In genomic region chr8:126886741-126887638, GRCm38 (mm10) we compare ENCODE assay signal across 8 mouse cellular contexts. TPM values are rescaled to one million over a fixed set of nuclear protein-coding genes. Genes with fewer than 3 reads are reported as not detected.
DNase-seq lines count a peak whose midpoint lies in the region; ATAC-seq and TF ChIP-seq lines count a peak whose summit lies in the region.

No protein-coding gene starts in this region.

- no peak overlapping the region for H3K4me3 ChIP-seq in brown adipose tissue, adult 24 weeks (ENCODE audit: insufficient read depth, low read depth, low read length)
- no peak overlapping the region for H3K4me3 ChIP-seq in stomach, postnatal 0 days (ENCODE audit: low read depth, low read length)

- no peaks in the 10 kb centered on the region for H3K27me3 ChIP-seq in stomach, postnatal 0 days (ENCODE audit: control insufficient read depth, insufficient read depth, low read length)

- WGBS in stomach, postnatal 0 days = 54% methylated on average over 8 of the region's 8 CpGs

- no peak overlapping the region for H3K4me2 ChIP-seq in stomach, postnatal 0 days (replicated peaks; ENCODE audit: low read depth)

- no peak for TF ChIP-seq EP300 in stomach, postnatal 0 days (optimal IDR thresholded peaks at IDR 0.05)

- peaks cover 10% of the 10 kb centered on the region for H3K4me1 ChIP-seq in brown adipose tissue, adult 24 weeks (ENCODE audit: control insufficient read depth, insufficient read depth, insufficient read length, low read length)
- peaks cover 5% of the 10 kb centered on the region; the same call in 1 of the 2 replicates for H3K4me1 ChIP-seq in stomach, postnatal 0 days (replicated peaks; ENCODE audit: control insufficient read depth, insufficient read depth)

- DNase-seq in frontal cortex, postnatal 14 days (ENCODE audit: low spot score in 2 of 2) = no peak
- DNase-seq in heart, adult 18-20 months = peak; percentile 87 to 92
- peak; percentile 63 for DNase-seq in kidney, adult 18-20 months
- peak; percentile 73 for DNase-seq in lung, postnatal 14 days
- DNase-seq in stomach, postnatal 0 days (ENCODE audit: low spot score) = no peak
- DNase-seq in spleen, adult 18-20 months = no peak

- peak overlapping the region; percentile 94 for H3K27ac ChIP-seq in brown adipose tissue, adult 24 weeks (replicated peaks; ENCODE audit: low read depth, low read length)
- peak overlapping the region; percentile 86 for H3K27ac ChIP-seq in stomach, postnatal 0 days (replicated peaks)

- H3K36me3 ChIP-seq in stomach, postnatal 0 days (ENCODE audit: control insufficient read depth, insufficient read depth, low read length) = no peaks in the 10 kb centered on the region

- no peaks in the 10 kb centered on the region for H3K9me3 ChIP-seq in stomach, postnatal 0 days (ENCODE audit: control insufficient read depth, low read length)

- no peak for TF ChIP-seq CTCF in stomach, postnatal 0 days (IDR thresholded peaks at IDR 0.05; ENCODE audit: low read depth)

- H3K9ac ChIP-seq in stomach, postnatal 0 days (ENCODE audit: low read length) = no peak overlapping the region

- peak; percentile 21; the same call in 1 of the 2 replicates for ATAC-seq in frontal cortex, adult (ENCODE audit: low TSS enrichment)
- peak; percentile 28; the same call in 1 of the 2 replicates for ATAC-seq in stomach, postnatal 0 days (ENCODE audit: low FRiP score, low TSS enrichment)

RNA-seq across cellular contexts. Expression of gene Tomm20, which starts 58.7 kb away (rescaled TPM):
- 149 and 242 TPM in 2 replicates for polyA plus RNA-seq in brown adipose tissue, adult 24 weeks (2012; ENCODE audit: insufficient read depth, insufficient read length, missing spikeins)
- 10 to 100 TPM; 93.5 to 97.6 TPM for total RNA-seq in heart, adult 18-20 months (2021)
- 158 and 175 TPM in 2 replicates for polyA plus RNA-seq in stomach, postnatal 0 days (2015; fragmentation: Nextera tagmentation; extraction: Ambion mirVana)

Comparison
In these comparisons a context has a peak if more than half of its experiments do, and no peak if none do; other contexts are left out.
1. DNase-seq: peak in heart, adult 18-20 months (2 of 2), kidney, adult 18-20 months (single experiment) and lung, postnatal 14 days (single experiment); none in frontal cortex, postnatal 14 days (0 of 2), stomach, postnatal 0 days (single experiment) and spleen, adult 18-20 months (0 of 2).